Mouse (Mus musculus) testis, postnatal 14 days (tissue): Measurements from ENCODE around the gene Gpr162.
"Not testable (repeated sequence)": the region's sequence is repeated elsewhere in the genome, so short reads cannot be mapped to it uniquely, and the experiment has no call there.

Experiments
- DNase-seq: peaks from one replicate; pipeline ENCODE4 v3.0.0; 2021; ENCODE audit warnings: low spot score

Gene Gpr162

DNA sequence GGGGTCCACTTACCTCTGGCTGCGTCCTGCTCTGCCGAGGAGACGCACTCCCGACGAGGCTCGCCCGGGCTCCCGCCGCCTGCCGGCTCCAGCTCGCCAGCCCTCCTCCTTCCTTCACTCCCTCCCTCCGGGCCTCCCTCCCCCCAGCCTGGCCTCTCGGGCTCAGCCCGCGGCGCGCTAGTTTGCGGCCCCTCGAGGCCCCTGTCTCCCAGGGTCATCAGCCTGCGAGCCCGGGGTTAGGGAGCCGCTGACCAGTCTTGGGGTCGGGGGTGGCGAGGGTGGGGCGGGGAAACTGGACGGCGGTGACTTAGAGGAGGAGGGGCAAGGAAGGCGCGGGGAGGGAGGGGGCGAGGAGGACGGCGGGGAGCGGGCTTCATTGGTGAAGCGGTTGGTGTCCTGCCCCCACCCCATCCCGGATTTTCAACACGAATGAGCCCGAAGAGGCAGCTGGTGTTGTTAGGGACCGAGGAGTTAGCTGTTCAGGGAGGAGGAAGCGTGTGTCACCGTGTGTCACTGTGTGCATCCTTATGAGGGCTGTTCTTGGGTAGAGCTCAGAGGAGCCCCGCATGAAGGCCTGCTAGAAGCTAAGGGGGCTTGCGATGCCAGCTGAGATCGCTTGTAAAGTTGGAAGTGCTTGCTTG, at the start of gene Gpr162:
Gene Gpr162 (minus strand): TSS at position 326 of the 641 bp plus-strand sequence.
- DNase-seq: peak; percentile 43

DNA sequence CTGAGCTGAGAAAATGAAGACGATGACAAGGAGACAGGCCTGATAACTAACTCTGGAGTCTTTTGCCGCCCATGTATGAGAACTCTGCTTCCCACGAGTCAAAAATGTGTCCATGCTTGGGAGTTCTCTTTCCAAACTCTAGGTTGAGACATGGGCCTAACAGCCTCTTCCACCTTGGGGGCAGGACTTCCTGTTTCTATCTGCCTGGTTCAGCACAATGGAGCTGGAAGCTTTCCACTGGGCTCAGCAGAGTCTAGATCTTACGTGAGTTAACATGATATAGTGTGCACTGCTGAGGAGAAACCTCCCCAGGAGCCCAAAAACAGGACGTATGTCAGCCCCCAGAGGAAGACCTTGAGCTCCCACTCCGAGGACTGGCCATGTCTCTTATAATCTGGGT, 49.4 kb upstream of the Gpr162 start:
- no peak for DNase-seq

DNA sequence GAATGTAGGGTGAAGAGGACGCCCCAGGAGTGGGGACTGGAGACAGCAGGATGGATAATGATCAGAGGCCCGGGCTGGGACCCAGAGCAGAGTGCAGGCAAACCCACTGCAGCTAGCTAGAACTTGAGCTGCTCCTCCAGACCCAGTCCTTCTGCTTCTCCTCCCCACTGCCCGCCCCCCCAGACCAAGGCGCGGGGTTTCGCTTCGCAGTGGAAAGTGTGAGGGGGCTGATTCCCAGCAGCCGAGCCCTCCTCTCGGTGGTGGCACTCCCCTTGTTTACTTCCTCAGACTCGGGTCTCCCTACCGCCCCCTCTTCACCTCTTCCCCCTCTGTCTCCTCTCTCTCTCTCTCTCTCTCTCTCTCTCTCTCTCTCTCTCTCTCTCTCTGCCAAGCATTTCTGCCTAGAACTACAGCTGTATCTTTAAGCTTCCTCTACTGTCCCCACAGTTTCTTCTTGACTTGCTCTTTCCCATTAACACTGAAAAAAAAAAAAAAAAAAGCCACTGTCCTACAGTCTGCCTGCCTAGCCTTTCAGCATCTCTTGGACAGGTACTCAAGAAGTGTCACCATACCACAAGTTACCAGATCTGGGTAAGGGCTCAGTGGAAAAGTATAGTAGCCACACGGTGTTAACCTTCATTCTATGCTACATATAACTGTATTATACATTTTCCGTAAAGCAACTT, 47.9 kb upstream of the Gpr162 start, which contains the start of gene Lag3:
Gene Lag3 (minus strand): TSS at position 173 of the 686 bp plus-strand sequence.
- DNase-seq: no peak

DNA sequence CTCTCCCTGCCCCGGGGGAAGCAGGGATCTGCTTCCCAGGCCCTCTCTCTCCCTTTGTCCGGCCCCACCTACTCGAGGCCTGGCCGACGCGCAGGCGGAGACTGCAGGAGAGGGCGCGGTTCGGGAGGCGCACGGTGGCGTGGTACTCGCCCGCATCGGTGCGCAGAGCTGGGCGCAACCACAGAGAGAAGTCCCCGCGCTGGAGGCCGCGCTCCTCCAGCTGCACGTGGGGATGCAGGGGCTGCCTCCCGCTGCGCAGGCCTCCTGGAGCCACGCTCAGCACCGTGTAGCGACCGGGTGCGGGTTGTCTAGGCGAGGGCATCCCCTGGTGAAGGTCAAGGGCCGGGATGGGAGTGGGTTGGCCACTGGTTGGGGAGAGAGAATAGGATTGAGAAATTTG, 46.2 kb upstream of the Gpr162 start:
- DNase-seq: no peak

DNA sequence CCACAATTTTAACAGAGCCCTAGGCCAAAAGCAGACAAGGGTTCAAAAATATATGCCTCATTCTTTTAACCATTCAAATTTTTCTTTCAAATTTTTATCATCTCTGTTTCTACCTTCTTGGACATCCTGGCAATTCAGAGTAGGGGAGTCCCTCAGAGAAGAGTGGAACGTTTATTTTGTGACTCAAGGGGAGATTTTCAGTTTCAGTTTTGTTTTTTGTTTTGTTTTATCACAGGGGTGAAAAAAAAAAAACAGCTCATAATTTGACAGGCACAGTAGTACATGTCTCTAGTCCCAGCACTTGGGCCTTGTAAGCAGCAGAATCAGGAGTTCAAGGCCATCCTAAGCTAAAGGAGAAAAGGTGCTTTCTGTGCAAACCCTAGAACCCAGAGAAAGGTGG, 44.0 kb upstream of the Gpr162 start:
- no peak for DNase-seq

- no peak for DNase-seq
Measured at GRCm38 (mm10) chr6:124904991-124905860, 41.4 kb upstream of the Gpr162 start.

DNA sequence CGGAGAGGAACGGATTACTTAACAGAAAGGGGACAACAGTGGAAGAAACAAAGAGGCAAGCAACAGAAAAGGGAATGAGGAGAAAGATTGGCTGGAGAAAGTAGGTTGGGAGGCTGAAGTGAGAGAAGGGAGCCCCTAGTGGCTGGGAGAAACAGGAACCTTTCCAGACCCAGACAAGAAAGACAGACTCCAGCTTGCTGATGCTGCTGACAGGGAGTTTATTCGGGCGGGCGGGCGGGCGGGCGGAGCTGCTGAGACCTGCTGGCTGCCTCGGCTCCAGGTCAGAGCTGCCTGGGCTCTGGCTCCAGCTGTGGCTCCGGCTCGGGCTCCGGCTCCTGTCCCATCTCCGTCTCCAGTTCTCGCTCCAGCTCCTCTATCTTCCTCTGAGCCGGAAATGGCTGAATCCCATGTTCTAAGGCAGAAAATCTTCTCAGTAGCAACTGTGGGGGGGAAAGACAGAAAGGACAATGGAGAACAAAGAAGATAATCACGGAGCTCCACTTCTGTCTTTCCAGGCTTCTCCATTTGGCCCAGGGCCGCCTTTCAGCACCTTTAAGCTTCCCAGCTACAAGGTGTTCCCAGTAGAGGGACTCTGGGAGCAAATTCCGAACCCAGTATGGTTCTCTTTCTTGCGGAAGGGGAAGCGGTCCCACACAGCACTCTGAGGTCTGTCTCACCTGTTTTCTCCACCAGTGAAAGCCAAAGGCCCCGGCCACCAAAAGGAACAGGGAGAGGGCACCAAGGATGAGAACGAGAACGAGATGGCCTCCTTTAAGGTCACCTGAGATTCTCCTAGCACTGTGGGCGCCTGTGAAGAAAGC, 40.6 kb upstream of the Gpr162 start:
- DNase-seq: peak; percentile 70

- DNase-seq: peak; percentile 87
Measured at GRCm38 (mm10) chr6:124903580-124904151, 39.9 kb upstream of the Gpr162 start.

DNA sequence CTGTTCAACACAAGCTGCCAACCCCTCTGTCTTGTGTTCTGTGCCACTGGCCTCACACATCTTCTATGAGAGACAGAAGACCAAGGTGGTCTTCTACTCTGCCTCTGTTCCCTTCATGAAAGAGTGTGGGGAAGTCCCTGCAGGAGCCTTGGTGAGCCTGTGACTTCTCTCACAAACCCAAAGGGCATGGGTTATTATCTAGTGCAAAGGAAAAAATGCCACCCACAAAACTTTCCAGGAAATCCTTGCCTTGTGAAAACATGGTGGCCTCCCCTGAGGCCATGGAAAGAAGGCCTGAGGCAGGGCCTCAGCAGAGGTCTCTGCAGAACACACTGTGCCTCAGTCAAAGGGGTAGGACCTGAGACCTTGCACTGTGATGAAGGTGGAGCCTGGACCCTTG, 38.1 kb upstream of the Gpr162 start:
- no peak for DNase-seq

DNA sequence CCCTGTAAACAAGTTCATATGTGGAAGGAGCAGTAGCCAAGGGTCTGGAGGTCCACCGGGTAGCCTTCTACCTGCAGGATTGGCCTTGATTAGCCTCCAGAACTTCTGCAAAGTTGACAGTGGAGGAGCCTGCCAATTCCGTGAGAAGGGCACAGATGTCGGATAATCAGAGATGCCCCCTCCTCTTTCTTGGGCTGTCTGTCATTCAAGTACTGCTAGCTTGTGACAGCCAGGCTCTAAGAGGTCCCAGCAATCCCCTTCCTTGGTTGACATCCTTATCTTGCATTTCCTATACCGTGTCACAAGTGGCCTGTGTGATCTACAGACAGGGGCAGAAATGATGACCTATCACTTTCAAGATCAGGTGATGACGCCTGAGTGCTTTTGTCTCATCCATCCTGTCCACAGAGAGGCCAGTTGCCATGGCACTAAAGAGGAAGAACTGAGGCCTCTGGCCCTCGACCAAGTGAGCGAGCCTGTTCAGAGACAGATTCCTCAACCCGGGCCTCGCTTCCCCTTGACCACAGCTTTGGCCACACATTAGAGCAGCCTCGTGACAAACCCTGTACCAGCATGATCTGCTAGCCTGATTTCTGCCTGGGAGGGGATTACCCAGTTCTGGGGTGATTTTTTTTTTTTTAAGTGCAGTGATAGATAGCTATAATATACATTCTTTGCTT, 37.2 kb upstream of the Gpr162 start:
- no peak for DNase-seq

DNA sequence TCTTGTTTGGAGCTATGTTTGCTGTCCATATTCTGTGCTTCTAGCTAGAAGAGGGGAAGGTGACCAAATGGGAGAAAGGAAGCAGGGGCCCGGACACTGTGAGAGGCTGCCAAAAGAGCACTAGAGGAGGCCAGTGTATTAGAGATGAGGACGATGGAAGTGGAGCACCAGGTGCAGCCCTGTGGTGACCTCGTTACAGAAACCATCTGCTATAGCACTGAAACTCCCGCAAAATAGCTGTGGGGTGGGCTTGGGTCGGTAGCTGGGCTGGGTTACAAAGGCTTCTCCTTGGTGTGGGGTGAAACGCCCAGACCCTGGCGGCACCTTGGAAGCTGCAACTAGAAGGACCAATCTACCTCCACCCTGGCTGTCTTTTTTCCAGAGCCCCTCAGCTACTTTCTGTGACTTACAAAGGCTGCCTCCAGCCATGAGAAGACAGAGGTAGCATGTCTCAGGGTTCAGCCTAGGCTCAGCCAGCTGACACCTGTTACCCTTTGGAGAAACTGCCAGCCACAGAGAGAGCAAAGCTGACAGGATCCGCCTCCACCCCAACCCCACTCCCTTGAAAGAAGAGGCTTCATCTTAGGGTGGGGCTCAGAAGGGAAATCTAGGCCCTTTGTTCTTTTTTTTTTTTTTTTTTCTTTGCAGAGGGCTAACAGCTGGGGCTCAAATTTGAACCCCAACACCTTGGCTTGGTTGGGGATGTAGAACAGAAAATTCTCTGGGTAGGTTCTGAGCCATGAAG, 36.4 kb upstream of the Gpr162 start:
- no peak for DNase-seq

GRCm38 (mm10) chr6:124898359-124898758, 34.6 kb upstream of the Gpr162 start:
- no peak for DNase-seq

GRCm38 (mm10) chr6:124894113-124894512, 30.3 kb upstream of the Gpr162 start:
- not testable (repeated sequence) for DNase-seq

- DNase-seq: no peak
Measured at GRCm38 (mm10) chr6:124890997-124891396, 27.2 kb upstream of the Gpr162 start.

DNA sequence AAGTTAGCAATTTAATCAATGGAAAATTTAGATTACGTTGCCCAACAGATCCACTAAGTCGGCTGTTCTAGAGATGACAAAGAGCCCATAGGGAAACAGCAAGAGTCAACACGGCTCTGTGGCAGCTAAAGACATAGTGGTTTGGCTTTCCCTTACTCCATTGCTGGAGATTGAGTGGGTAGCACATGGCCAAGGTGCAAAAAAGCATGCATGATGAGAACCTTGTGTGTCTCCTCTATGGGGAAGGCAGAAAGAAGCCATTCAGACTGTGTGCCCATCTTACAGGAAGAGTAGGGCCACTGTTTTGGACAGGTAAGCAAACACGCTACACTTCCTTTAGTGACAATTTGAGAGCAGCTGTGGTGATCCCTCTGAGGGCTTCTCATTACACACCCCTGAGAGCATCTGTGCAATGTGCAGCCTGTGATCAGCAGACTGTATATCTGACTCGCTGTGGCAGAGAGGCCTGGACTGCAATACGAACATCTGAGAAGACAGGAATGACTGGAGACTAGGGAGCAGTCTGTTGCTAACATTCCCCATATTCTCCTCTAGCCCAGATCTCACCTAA, 24.9 kb upstream of the Gpr162 start:
- no peak for DNase-seq

- DNase-seq: no peak
Measured at GRCm38 (mm10) chr6:124887986-124888385, 24.2 kb upstream of the Gpr162 start, which contains the start of gene Cd4. Gene Cd4, minus strand, starts transcription at chr6:124888221.

DNA sequence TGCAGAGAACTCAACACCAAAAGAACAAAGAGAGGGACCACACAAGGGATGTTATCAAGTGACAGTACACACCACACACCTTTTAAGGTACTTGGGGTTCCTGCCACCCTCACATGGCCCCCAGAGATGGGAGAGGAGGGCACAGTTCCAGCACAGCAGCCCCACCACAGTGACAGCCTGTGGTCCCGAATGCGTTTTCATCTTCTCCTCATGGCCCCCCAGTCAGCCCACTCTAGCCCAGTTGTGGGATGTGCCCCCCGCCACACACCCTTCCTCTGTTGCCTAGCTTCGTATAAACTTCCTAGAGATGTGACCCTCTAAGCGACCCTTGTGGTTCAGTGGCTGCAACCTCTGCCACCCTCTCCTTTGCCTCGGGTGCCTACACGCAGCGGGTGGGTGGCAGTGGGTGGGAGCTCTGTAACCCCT, 22.2 kb upstream of the Gpr162 start:
- DNase-seq: no peak

DNA sequence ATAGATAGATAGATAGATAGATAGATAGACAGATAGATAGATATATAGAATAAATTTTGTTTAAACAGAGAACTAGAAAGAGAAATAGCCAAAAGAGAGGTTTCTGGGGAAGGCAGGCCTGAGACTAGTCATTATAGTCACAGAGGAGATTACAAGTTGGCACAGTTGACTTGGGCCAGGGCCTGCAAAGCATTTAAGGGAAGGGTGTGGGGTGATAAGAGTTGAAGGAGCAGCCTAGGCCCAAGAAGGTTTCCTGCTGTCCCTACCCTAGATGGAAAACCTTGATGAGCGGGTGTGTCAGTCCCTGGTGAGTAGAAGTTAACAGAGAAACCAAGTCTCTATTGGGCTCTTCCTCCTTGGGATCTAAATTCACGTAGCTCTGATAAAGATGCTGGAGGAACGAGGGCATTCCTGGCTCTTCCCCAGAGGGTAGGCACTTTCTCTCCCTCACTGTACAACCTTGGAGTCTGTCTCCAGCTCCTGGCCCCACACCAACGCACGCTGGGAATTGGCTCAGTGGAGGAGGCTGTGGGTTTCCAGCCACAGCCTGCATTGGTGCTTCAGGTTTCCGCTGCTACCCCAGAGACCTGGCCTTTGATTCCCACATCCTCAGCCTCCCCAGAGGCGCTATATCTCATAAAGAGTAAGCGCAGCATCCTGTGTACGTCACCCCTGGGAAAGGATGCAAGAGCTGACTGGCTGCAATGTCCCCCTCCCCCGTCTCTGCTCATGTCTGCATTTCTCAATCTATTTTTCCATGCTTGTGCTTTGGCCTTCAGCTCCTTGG, 21.1 kb upstream of the Gpr162 start:
- DNase-seq: no peak

DNA sequence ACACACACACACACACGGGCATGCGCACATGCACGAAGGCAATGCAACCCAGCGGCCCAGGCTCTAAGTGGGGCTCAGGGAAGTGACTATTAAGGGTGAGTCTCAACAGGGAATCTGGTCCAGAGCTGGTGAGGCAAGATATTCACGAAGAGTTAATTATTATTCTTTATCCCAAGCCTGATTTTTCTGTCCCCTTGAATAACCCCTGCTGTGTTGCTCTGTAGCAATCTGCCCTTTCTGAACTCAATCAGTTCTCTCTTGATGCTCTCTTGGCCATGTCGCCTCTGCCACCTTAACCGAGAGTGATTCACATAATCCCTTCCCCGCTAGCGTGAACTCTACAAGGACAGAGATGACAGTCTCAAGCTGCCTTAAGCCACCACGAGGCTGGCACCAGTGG, 19.6 kb upstream of the Gpr162 start:
- no peak for DNase-seq
